Mouse (Mus musculus): Measurements from ENCODE around the gene Gulp1.

The Gulp1 gene

GRCm38 (mm10) chr1:44720785-44721410 lies 169.6 kb downstream of the Gulp1 start:
- no peak for DNase-seq (ENCODE audit: low spot score)

DNA sequence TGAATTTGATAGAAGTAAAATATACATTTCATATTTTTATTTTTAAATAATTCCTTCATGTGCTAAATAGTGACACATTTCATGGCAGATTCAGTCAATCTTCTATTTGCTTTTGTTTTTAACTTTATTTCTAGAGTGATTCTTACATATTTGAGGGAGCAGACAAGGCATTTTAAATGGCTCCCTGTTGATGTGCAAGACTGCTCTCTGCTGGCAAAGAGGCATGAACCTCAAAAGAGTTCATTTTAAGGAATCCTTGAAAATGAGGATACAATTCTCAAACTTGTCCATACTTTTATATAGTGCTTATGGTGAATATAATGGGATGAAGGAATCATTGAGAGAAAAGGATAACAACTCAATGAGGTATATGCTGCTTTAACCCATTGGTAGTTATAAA lies 189.9 kb downstream of the Gulp1 start:
- no peak for DNase-seq (ENCODE audit: low spot score)

DNA sequence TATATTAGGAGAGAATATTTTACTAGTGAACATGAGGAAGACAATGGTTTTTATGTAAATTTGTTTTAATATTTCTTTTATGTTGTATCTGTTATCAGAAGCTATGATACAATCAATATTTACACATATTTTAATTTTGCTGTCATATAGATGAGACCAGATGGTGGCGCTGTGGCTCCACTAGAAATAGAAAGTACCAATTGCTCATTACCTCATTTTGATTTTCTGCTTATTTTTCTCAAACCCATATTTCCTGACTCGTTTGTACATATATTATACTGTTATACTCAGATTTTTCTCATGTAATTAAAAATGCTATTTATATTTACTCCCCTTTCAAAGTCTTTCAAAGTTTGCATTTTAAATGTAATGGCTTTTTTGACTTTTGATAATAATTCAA lies 194.4 kb downstream of the Gulp1 start:
- DNase-seq (ENCODE audit: low spot score) = peak; percentile 14

- no peak for DNase-seq (ENCODE audit: low spot score)
Observed at GRCm38 (mm10) chr1:44750731-44751730, 199.7 kb downstream of the Gulp1 start.

GRCm38 (mm10) chr1:44778251-44778650 lies 226.9 kb downstream of the Gulp1 start:
- DNase-seq (ENCODE audit: low spot score) = no peak

GRCm38 (mm10) chr1:44803594-44804372 lies 252.5 kb downstream of the Gulp1 start:
- no peak for DNase-seq (ENCODE audit: low spot score)

DNA sequence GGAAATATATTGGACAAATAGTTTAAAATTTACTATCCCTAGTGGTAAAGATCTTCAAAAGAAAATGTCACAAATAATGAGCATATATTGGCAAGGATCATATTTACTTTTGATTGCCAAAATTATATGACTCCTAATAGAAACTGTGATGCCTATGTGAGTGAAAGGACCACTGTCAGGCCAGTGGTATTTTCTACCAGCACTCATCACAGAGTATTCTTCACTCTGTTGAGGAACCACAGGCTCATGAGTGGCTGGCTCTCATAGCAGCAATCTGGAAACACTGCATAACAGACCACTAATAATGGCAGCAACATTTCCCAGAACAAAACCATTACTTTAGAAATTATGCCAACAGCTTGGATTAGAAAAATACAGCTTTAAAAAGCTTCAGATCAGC lies 255.1 kb downstream of the Gulp1 start:
- DNase-seq (ENCODE audit: low spot score) = no peak

GRCm38 (mm10) chr1:44810336-44810735 lies 259.0 kb downstream of the Gulp1 start:
- no peak for DNase-seq (ENCODE audit: low spot score)

GRCm38 (mm10) chr1:44833934-44834333 lies 282.6 kb downstream of the Gulp1 start:
- no peak for DNase-seq (ENCODE audit: low spot score)

All from MN1 (cell line).